Mouse (Mus musculus): ENCODE measurements around the gene Asic3.

The Asic3 gene

GRCm38 (mm10) chr5:24423129-24424003 lies 10.2 kb downstream of the Asic3 start, which contains the start of the genes Cdk5 and Slc4a2:
Gene Cdk5, minus strand, starts transcription at chr5:24423530.
Gene Slc4a2, plus strand, starts transcription at chr5:24423837.
- peak; percentile 99 to 100 for DNase-seq (ENCODE audit: low spot score in 2 of 2)

GRCm38 (mm10) chr5:24424004-24424781 lies 11.0 kb downstream of the Asic3 start:
- DNase-seq (ENCODE audit: low spot score in 2 of 2) = no peak

- DNase-seq (ENCODE audit: low spot score in 2 of 2) = peak; percentile 87 to 89
These were observed 11.7 kb downstream of the Asic3 start for GRCm38 (mm10) chr5:24424861-24425411.

- no peak for DNase-seq (ENCODE audit: low spot score in 2 of 2)
These were observed 12.3 kb downstream of the Asic3 start for GRCm38 (mm10) chr5:24425421-24426036.

GRCm38 (mm10) chr5:24426037-24426432 lies 12.8 kb downstream of the Asic3 start:
- DNase-seq (ENCODE audit: low spot score in 2 of 2) = peak in 1 of 2 experiments; percentile 17

- no peak for DNase-seq (ENCODE audit: low spot score in 2 of 2)
These were observed 13.5 kb downstream of the Asic3 start for GRCm38 (mm10) chr5:24426556-24427284.

- no peak for DNase-seq (ENCODE audit: low spot score in 2 of 2)
These were observed 14.1 kb downstream of the Asic3 start for GRCm38 (mm10) chr5:24427285-24427633.

GRCm38 (mm10) chr5:24427981-24428402 lies 14.8 kb downstream of the Asic3 start:
- no peak for DNase-seq (ENCODE audit: low spot score in 2 of 2)

GRCm38 (mm10) chr5:24428596-24428995 lies 15.4 kb downstream of the Asic3 start:
- DNase-seq (ENCODE audit: low spot score in 2 of 2) = no peak

- no peak for DNase-seq (ENCODE audit: low spot score in 2 of 2)
These were observed 20.8 kb downstream of the Asic3 start for GRCm38 (mm10) chr5:24433993-24434392.

- DNase-seq (ENCODE audit: low spot score in 2 of 2) = no peak
These were observed 28.0 kb downstream of the Asic3 start for GRCm38 (mm10) chr5:24441187-24441586.

GRCm38 (mm10) chr5:24442029-24442428 lies 28.8 kb downstream of the Asic3 start:
- no peak for DNase-seq (ENCODE audit: low spot score in 2 of 2)

GRCm38 (mm10) chr5:24443204-24443603 lies 30.0 kb downstream of the Asic3 start:
- no peak for DNase-seq (ENCODE audit: low spot score in 2 of 2)

GRCm38 (mm10) chr5:24443927-24444326 lies 30.7 kb downstream of the Asic3 start:
- no peak for DNase-seq (ENCODE audit: low spot score in 2 of 2)

GRCm38 (mm10) chr5:24444746-24445427 lies 31.7 kb downstream of the Asic3 start, which contains the start of gene Fastk:
Gene Fastk, minus strand, starts transcription at chr5:24445287.
- DNase-seq (ENCODE audit: low spot score in 2 of 2) = peak; percentile 93 to 94

GRCm38 (mm10) chr5:24445428-24446080 lies 32.4 kb downstream of the Asic3 start:
- no peak for DNase-seq (ENCODE audit: low spot score in 2 of 2)

- DNase-seq (ENCODE audit: low spot score in 2 of 2) = no peak
These were observed 33.4 kb downstream of the Asic3 start for GRCm38 (mm10) chr5:24446630-24447029.

- DNase-seq (ENCODE audit: low spot score in 2 of 2) = peak; percentile 84 to 87
These were observed 34.6 kb downstream of the Asic3 start, which contains the start of gene Tmub1 for GRCm38 (mm10) chr5:24447624-24448298. Gene Tmub1, minus strand, starts transcription at chr5:24447854.
